Mouse (Mus musculus) megakaryocyte, embryonic 14.5 days (primary cell): ENCODE results near the gene Ltb4r1.

ENCODE experiments used
- FLI1 ChIP-seq: IDR thresholded peaks from 2 replicates; pipeline ENCODE4 v1.6.1; 2012; ENCODE audit warnings: low read length, inconsistent platforms, mixed read lengths
- GATA1 ChIP-seq: IDR thresholded peaks from 3 replicates; pipeline ENCODE4 v1.6.1; 2012; ENCODE audit warnings: mixed read lengths, low read length, inconsistent platforms, borderline replicate concordance

- TF ChIP-seq GATA1 (no peak), FLI1 (no peak)
These were observed 30.0 kb upstream of the Ltb4r1 start for GRCm38 (mm10) chr14:55735758-55736157.
